Mouse (Mus musculus) c-Kit-negative CD71-positive TER-119-positive erythroid progenitor cells, embryonic 14.5 days (primary cell): Measurements from ENCODE around the gene Tctex1d1.

ENCODE experiments used
- DNase-seq: peaks from one replicate; pipeline ENCODE4 v3.0.0-alpha.2; 2013; ENCODE audit warnings: low read depth, low spot score

Gene Tctex1d1

GRCm38 (mm10) chr4:102987756-102988155 is 9.3 kb downstream of the Tctex1d1 start:
- no peak for DNase-seq

- no peak for DNase-seq
Observed at GRCm38 (mm10) chr4:102988526-102988925, 10.1 kb downstream of the Tctex1d1 start.

DNA sequence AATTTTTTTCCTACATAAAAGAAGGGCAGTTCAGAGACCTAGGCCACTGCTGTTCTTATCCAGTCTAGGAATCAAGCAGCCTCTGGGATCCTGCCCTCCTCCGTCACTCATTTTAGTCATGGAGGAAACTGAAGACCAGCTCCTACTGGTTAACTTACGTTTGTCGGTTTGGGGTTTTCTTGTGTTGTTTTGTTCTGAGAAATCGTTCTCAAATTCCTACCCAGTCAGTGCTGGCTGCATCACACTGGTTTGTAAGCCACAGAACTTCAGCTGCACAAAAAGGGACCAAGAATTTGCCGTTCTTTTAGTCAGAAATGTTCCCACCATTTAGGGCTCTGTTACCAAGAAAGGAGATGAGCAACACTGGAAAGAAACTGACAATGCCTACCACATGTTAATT is 11.0 kb downstream of the Tctex1d1 start:
- no peak for DNase-seq

DNA sequence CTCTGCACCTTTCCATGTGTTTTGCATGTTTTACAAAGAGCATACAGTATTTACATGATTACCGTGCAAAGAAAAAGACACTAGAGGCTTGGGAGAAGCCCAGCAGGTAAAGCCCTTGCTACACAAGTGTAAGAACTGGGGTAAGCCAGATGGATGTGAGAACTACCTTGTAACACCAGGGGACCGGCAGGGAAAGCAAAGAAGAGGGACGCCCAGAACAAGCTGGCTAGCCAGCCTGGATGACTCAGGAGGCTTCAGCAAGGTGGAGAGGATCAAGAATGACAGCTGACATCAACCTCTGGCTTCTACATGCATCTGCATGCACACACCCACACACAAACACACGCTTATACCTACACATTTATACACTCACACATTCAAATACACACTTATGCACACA is 11.6 kb downstream of the Tctex1d1 start:
- no peak for DNase-seq

- DNase-seq = no peak
Observed at GRCm38 (mm10) chr4:102990595-102991340, 12.4 kb downstream of the Tctex1d1 start.

DNA sequence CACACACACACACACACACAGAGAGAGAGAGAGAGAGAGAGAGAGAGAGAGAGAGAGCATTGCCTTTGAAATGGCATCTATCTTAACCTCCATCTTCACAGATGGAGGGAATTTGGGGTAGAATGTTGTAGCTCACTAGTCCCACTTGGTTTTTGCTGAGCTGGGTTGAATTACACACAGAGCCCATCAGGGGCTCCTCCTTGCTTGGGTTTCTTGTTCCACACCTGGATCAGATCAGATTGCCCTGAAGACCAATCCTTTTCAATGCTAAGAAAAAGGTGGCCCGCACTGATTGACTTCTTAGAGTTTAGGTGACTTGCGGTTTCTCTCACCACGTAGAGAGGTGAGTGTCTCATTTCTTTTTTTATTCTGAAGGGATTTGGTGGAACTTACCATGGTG is 13.3 kb downstream of the Tctex1d1 start:
- DNase-seq = no peak

- no peak for DNase-seq
Observed at GRCm38 (mm10) chr4:103004681-103005080, 26.3 kb downstream of the Tctex1d1 start.

GRCm38 (mm10) chr4:103005190-103005945 is 27.0 kb downstream of the Tctex1d1 start:
- no peak for DNase-seq

DNA sequence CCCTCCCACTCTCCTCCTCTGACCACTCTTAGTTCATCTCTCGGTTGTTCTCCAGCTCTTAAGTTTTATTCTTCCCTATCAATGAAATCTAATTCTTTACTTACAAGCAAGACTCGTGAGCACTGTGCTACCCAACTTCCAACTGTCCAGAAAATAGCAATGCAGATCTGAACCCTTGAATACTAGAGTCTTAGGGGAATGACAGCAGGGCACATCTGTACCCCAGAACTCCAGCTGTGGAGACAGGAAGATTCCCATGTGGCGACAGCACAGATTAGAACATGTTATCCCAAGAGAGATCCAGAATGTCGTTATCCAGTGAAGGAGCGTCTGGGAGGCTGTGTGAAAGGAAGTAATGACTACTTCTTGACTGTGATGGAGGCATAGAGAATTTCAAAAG is 27.9 kb downstream of the Tctex1d1 start:
- no peak for DNase-seq

GRCm38 (mm10) chr4:103006943-103007418 is 28.6 kb downstream of the Tctex1d1 start:
- DNase-seq = no peak

DNA sequence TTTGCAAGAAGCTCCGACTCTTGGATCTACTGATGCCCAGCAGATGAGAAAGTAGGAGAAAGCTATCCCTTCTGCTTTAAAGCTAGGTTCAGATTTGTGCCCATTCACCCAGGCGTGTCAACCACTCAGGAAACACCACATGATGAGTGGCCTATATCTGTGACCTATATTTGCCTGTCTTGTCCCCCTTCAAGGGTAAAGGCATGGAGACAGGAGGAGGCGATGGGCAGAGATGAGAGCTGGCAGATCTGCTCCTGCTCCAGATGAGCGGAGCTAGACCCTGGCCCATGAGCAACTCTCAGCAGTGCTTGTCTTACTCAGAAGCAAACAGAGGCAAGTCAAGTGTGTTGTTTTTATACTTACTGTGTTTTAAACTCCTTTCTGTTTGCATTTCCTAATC is 32.3 kb downstream of the Tctex1d1 start:
- no peak for DNase-seq

- DNase-seq = no peak
Observed at GRCm38 (mm10) chr4:103011823-103012222, 33.4 kb downstream of the Tctex1d1 start.

DNA sequence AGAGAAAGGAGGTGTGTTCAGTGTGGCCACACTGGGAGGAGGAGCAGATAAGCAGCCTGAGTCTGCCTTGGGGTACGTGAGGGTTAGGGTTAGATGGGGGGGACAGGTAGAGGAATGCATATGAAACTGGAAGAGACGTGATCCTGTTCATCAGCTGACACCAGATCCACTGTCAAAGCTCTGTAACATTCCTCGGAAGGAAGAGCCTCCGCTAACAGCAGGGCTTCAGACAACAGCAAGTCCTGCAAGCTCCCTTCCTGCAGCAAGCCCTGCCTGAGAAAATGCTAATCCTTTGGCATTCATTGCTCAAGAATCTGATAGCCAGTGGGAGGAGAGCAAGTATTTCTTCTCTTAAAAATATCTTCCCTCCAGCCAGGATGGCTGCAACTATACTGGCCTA is 35.1 kb downstream of the Tctex1d1 start:
- DNase-seq = no peak

DNA sequence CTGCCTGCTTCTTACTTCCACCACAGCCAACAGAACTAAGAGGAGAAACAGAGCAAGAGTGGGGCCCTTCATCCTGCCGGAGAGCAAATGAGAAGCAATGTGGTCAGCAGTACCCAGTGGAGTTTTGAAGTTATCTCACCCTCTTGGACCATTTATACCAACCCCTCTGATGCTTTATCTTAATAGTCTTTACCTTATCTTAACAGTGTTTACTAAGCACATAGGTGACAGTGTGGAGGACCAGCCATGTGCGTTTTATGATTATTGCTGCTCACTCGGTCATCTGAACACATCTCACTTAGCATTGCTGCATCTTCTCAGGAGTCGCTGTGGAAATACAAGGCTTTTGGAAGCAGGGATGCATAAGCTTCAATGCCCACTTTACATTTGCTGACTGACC is 48.2 kb downstream of the Tctex1d1 start, which contains the start of gene Insl5:
Insl5 (minus strand) TSS at position 222 of the 400 bp plus-strand sequence.
- no peak for DNase-seq

DNA sequence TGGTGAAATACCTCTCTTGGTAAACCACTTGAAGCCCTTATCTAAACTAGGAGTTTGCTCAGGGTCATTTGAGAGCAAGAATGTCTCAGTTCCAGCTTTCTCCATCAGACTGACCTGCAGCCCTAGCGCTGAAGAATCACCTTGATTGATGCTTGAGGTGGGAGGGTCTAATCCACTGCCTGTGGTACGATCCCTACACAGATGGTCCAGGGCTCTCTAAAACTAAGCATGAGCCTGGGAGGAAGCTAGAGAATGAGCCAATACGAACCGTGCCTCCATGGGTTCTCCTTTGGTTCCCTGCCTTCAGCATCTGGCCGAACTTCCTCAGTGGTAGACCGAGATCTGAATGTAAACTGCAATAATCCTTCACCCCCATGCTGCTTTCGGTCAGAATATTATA is 49.3 kb downstream of the Tctex1d1 start:
- no peak for DNase-seq

DNA sequence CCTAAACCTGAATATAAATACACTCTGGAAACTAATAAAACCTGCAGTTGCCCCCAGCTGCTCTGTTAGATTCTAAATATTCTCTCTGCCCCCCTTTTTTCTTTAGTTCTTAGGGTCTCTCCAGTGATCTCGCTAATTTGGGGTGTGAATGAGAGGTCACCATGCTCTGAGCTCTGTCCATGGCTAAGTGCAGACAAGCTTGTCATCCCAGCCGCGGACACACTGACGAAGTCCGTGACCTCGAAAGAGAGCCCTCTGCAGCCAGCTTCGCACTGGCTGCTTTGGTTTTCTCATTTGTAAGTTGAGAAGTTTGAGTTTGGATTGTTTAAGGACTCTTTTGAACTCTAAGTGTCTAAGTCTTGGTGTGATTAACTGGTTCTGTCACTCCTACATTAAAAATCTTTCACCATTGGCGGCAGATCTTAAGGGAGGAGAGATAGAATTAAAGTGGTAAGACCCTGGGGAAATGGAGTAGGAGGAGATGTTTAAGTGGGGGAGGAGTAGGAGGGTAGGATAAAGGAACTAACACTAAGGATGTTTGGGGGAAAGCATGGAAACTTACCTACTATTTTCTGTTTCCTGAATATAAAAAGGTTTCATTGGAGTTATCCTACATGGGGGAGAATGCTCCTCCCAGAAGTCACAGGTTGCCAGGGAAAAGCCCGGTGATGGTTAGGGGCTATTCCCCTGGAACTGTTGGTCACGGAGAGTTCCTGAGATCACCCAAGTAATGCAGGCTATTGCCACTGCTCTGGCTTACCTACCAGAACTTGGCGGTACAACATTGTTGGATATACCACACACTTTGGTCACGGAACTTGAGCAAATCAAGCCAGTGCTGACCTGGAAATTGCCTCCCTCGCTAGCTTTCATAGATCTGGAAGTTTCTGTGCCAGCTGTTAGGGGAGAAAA is 50.0 kb downstream of the Tctex1d1 start:
- DNase-seq = no peak

DNA sequence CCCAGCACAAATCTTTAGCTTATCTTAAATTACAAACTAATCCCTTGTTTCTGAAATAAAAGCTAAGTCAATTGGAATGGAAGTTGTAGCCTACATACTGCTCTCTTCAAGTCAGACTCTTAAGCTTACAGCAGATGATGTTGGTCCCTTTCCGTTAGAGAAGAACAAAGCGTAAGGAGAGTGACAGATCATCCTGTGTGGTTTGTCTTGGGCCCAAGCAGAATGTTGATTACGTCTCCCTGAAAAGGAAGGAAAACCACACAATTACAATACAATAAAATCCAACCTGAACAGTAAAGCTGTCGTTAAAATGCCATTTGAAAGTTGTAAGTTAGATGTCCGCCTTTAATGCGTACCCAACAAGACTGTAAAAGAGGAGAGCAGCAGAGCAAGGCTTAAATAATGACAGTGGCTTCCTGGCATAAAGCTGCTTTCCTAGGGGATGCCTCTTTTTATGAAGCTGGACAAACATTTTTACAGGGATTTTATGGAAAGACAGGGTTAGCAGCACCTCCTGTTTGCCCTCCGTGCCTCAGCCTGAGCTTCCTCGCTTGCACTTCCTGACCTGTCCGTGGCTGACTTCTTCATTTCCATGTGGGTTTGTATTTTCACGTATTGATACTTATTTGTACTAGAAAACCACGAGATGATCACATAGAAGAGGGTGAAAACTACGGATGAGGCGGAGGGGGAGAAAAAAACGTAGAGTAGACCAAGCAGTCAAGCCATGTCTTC is 60.9 kb downstream of the Tctex1d1 start:
- no peak for DNase-seq

- no peak for DNase-seq
Observed at GRCm38 (mm10) chr4:103039838-103040191, 61.4 kb downstream of the Tctex1d1 start.

- no peak for DNase-seq
Observed at GRCm38 (mm10) chr4:103042997-103043396, 64.6 kb downstream of the Tctex1d1 start.

DNA sequence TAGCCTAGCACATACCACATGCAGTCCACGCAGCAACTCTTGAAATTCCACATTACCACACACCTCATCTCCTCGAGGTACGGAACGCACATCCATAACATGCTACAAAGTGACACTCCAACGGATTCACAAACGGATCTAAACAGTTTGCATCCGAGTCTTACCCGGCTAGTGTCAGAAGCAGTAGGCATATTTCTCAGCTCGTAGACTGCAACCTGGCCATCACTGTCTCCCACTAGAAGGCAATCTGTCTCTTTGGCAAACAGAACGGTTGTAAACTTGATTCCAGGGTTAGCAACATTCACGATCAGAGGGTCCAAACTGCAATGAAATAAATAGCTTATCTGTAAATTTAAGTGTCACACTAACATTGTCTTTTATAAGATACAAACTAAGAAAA is 69.6 kb downstream of the Tctex1d1 start:
- DNase-seq = no peak
